Mouse (Mus musculus) thymus, adult 2 months (tissue): ENCODE data around the gene Obscn. TPM values are rescaled to one million over a fixed set of nuclear protein-coding genes. Genes with fewer than 3 reads are reported as not detected.
A peak's percentile ranks its signal among the peaks of the same experiment; 100 is the strongest.

Experiments used
- DNase-seq: peaks from one replicate; pipeline ENCODE4 v3.0.0; 2021
- H3K27ac ChIP-seq: fragments of 200-500 bp; 2 replicates; pipeline ENCODE4 v1.5.1; 2012; ENCODE audit warnings: low read length, control low read depth; ENCODE audit not compliant: control insufficient read depth, insufficient read depth
- H3K27me3 ChIP-seq: fragments of 200-500 bp; 2 replicates; pipeline ENCODE4 v1.6.1; 2012; ENCODE audit warnings: mild to moderate bottlenecking, low read length, moderate library complexity, mixed read lengths; ENCODE audit not compliant: control insufficient read depth, insufficient read depth
- H3K36me3 ChIP-seq: fragments of 200-500 bp; 2 replicates; pipeline ENCODE4 v1.6.1; 2012; ENCODE audit warnings: mild to moderate bottlenecking, low read length, moderate library complexity; ENCODE audit not compliant: control insufficient read depth, insufficient read depth
- H3K4me1 ChIP-seq: fragments of 200-500 bp; replicated peaks from 2 replicates; pipeline ENCODE4 v1.6.1; 2012; ENCODE audit warnings: low read length; ENCODE audit not compliant: control insufficient read depth, insufficient read depth
- H3K4me3 ChIP-seq: fragments of 200-500 bp; 2 replicates; pipeline ENCODE4 v1.5.1; 2012; ENCODE audit warnings: mild to moderate bottlenecking, low read length, control low read depth, moderate library complexity; ENCODE audit not compliant: control insufficient read depth, insufficient read depth
- CTCF ChIP-seq: fragments of 200-500 bp; IDR thresholded peaks from 2 replicates; pipeline ENCODE4 v1.5.1; 2012; ENCODE audit warnings: mild to moderate bottlenecking, control low read depth, low read length, moderate library complexity, borderline replicate concordance; ENCODE audit not compliant: control insufficient read depth, poor library complexity, insufficient read depth; ENCODE audit errors: extremely low read depth
- POLR2A ChIP-seq: fragments of 200-500 bp; IDR thresholded peaks from 2 replicates; pipeline ENCODE4 v1.6.1; 2012; ENCODE audit warnings: mild to moderate bottlenecking, low read length, control low read depth, moderate library complexity; ENCODE audit not compliant: control insufficient read depth, poor library complexity, insufficient read depth; ENCODE audit errors: extremely low read depth
- WGBS: fragments of 180-500 bp; shearing (Covaris S2); methylation state at CpG from one replicate; pipeline ENCODE4 v1.1.7; 2018; 5-methylcytosine and 5-hydroxymethylcytosine counted together
- polyA plus RNA-seq: library from polyadenylated mRNA; depleted of rRNA; stranded (reverse); fragments of >200 nt; gene quantifications from 2 replicates; pipeline ENCODE4 v1.2.3, GENCODE M21; 2012

Obscn gene
- polyA plus RNA-seq, 1 experiment, result 14.5 TPM

- WGBS, result 44% methylated on average over 6 of the region's 6 CpGs
- peaks cover 37% of the 10 kb centered on the region for H3K36me3 ChIP-seq
- TF ChIP-seq POLR2A, result no peak
- peaks cover 54% of the 10 kb centered on the region for H3K4me1 ChIP-seq
- H3K27me3 ChIP-seq, result no peaks in the 10 kb centered on the region
- no peak overlapping the region for H3K4me3 ChIP-seq
- no peak for DNase-seq
- H3K27ac ChIP-seq, result peak overlapping the region; percentile 81
These were observed 152.4 kb downstream of the Obscn start for GRCm38 (mm10) chr11:58983691-58984341.

- peak; percentile 71 for DNase-seq
- H3K4me1 ChIP-seq, result peaks cover 54% of the 10 kb centered on the region
- H3K27ac ChIP-seq, result peak overlapping the region; percentile 95
- no peaks in the 10 kb centered on the region for H3K27me3 ChIP-seq
- TF ChIP-seq POLR2A, result no peak
- no peak for TF ChIP-seq CTCF
- H3K4me3 ChIP-seq, result peak overlapping the region; percentile 38
- peaks cover 25% of the 10 kb centered on the region for H3K36me3 ChIP-seq
- 14% methylated on average over 18 of the region's 18 CpGs for WGBS
These were observed 153.6 kb downstream of the Obscn start for GRCm38 (mm10) chr11:58982471-58983097.

- H3K4me1 ChIP-seq, result peaks cover 57% of the 10 kb centered on the region
- DNase-seq, result peak; percentile 85
- WGBS, result 5% methylated on average over 14 of the region's 14 CpGs
- H3K4me3 ChIP-seq, result peak overlapping the region; percentile 38
- peak; percentile 44; the same call in 1 of the 2 replicates for TF ChIP-seq POLR2A
- TF ChIP-seq CTCF, result peak; percentile 82
- no peaks in the 10 kb centered on the region for H3K27me3 ChIP-seq
- peak overlapping the region; percentile 95 for H3K27ac ChIP-seq
- H3K36me3 ChIP-seq, result peaks cover 20% of the 10 kb centered on the region
These were observed 154.4 kb downstream of the Obscn start for GRCm38 (mm10) chr11:58981541-58982447.

- Histone ChIP-seq H3K36me3 (peaks cover 7% of the 10 kb centered on the region; the same call in 1 of the 2 replicates), H3K4me3 (no peak overlapping the region), H3K27ac (no peak overlapping the region)
These were observed 155.7 kb downstream of the Obscn start for GRCm38 (mm10) chr11:58980381-58980990.

GRCm38 (mm10) chr11:58979661-58980060 lies 156.5 kb downstream of the Obscn start:
- 0 out of 2 replicates have a peak, but pooled peaks cover 3% of the 10 kb centered on the region for H3K36me3 ChIP-seq
- H3K4me3 ChIP-seq, result peak overlapping the region; percentile 38
- TF ChIP-seq CTCF (no peak), POLR2A (no peak)
- H3K4me1 ChIP-seq, result peaks cover 52% of the 10 kb centered on the region
- H3K27me3 ChIP-seq, result no peaks in the 10 kb centered on the region
- peak overlapping the region; percentile 1; the same call in 1 of the 2 replicates for H3K27ac ChIP-seq
- DNase-seq, result no peak
- 65% methylated on average over 7 of the region's 7 CpGs for WGBS

More at GRCm38 (mm10) chr11:58980381-58980990, 155.7 kb downstream of the Obscn start:
- WGBS, result 85% methylated on average over 5 of the region's 5 CpGs
- peaks cover 57% of the 10 kb centered on the region for H3K4me1 ChIP-seq
- no peak for DNase-seq
- TF ChIP-seq POLR2A (no peak), CTCF (no peak)
- no peaks in the 10 kb centered on the region for H3K27me3 ChIP-seq

- TF ChIP-seq CTCF (no peak), POLR2A (no peak)
- no peak for DNase-seq
- peaks cover 48% of the 10 kb centered on the region for H3K4me1 ChIP-seq
- H3K27ac ChIP-seq, result peak overlapping the region; percentile 1; the same call in 1 of the 2 replicates
- H3K27me3 ChIP-seq, result no peaks in the 10 kb centered on the region
- WGBS, result 30% methylated on average over 3 of the region's 3 CpGs
- peak overlapping the region; percentile 95 for H3K4me3 ChIP-seq
- H3K36me3 ChIP-seq, result no peaks in the 10 kb centered on the region
These were observed 157.0 kb downstream of the Obscn start for GRCm38 (mm10) chr11:58979183-58979582.
